Mouse (Mus musculus): ENCODE measurements at regions not wholly inside any gene's neighbourhood (a gene's known extent, or its start where the extent isn't known, plus 50 kb on each side); places are given as distances from the start of the nearest gene placed in this dataset.

GRCm38 (mm10) chr15:86645244-86645643 lies 431.0 kb downstream of the Tbc1d22a start:
- no peaks in the 10 kb centered on the region for H3K9me3 ChIP-seq (ENCODE audit: low read length)

GRCm38 (mm10) chr15:86648131-86648530 lies 433.9 kb downstream of the Tbc1d22a start:
- no peak overlapping the region for H3K9ac ChIP-seq (replicated peaks; ENCODE audit: low read depth)
- WGBS, result 70% methylated on average over 3 of the region's 3 CpGs
- H3K4me2 ChIP-seq (replicated peaks; ENCODE audit: low read depth, low read length), result no peak overlapping the region
- DNase-seq (ENCODE audit: low spot score), result no peak
- H3K27me3 ChIP-seq (replicated peaks; ENCODE audit: insufficient read depth, low read length), result no peaks in the 10 kb centered on the region
- no peak for TF ChIP-seq CTCF (IDR thresholded peaks at IDR 0.05)
- TF ChIP-seq EP300 (IDR thresholded peaks at IDR 0.05), result no peak
- no peaks in the 10 kb centered on the region for H3K4me1 ChIP-seq (ENCODE audit: insufficient read depth, low read depth, low read length)
- H3K27ac ChIP-seq (ENCODE audit: low read length), result no peak overlapping the region
- no peak overlapping the region for H3K4me3 ChIP-seq (ENCODE audit: low read depth, low read length)
- H3K9me3 ChIP-seq (ENCODE audit: low read length), result no peaks in the 10 kb centered on the region
- H3K36me3 ChIP-seq (ENCODE audit: insufficient read depth, low read length), result no peaks in the 10 kb centered on the region
- ATAC-seq, result no peak

More at GRCm38 (mm10) chr15:86645244-86645643, 431.0 kb downstream of the Tbc1d22a start:
- Histone ChIP-seq H3K4me2 (replicated peaks; ENCODE audit: low read depth, low read length) (no peak overlapping the region), H3K36me3 (ENCODE audit: insufficient read depth, low read length) (no peaks in the 10 kb centered on the region), H3K4me3 (ENCODE audit: low read depth, low read length) (no peak overlapping the region), H3K4me1 (ENCODE audit: insufficient read depth, low read depth, low read length) (no peaks in the 10 kb centered on the region), H3K9ac (replicated peaks; ENCODE audit: low read depth) (no peak overlapping the region), H3K27me3 (replicated peaks; ENCODE audit: insufficient read depth, low read length) (no peaks in the 10 kb centered on the region), H3K27ac (ENCODE audit: low read length) (no peak overlapping the region)
- ATAC-seq (peak; percentile 26; the same call in 1 of the 2 replicates), DNase-seq (ENCODE audit: low spot score) (no peak)
- 38% methylated on average over 9 of the region's 9 CpGs for WGBS
- TF ChIP-seq CTCF (IDR thresholded peaks at IDR 0.05) (no peak), EP300 (IDR thresholded peaks at IDR 0.05) (no peak)

GRCm38 (mm10) chr15:86673096-86673520 lies 458.8 kb downstream of the Tbc1d22a start:
- H3K4me3 ChIP-seq (ENCODE audit: low read depth, low read length), result no peak overlapping the region
- no peak for TF ChIP-seq EP300 (IDR thresholded peaks at IDR 0.05)
- TF ChIP-seq CTCF (IDR thresholded peaks at IDR 0.05), result no peak
- no peaks in the 10 kb centered on the region for H3K4me1 ChIP-seq (ENCODE audit: insufficient read depth, low read depth, low read length)
- no peaks in the 10 kb centered on the region for H3K9me3 ChIP-seq (ENCODE audit: low read length)
- 31% methylated on average over 9 of the region's 9 CpGs for WGBS
- no peak overlapping the region for H3K27ac ChIP-seq (ENCODE audit: low read length)
- DNase-seq (ENCODE audit: low spot score), result no peak
- H3K9ac ChIP-seq (replicated peaks; ENCODE audit: low read depth), result no peak overlapping the region
- H3K4me2 ChIP-seq (replicated peaks; ENCODE audit: low read depth, low read length), result no peak overlapping the region
- no peak for ATAC-seq
- no peaks in the 10 kb centered on the region for H3K27me3 ChIP-seq (replicated peaks; ENCODE audit: insufficient read depth, low read length)
- H3K36me3 ChIP-seq (ENCODE audit: insufficient read depth, low read length), result no peaks in the 10 kb centered on the region

- DNase-seq (ENCODE audit: low spot score), result no peak
- H3K27me3 ChIP-seq (replicated peaks; ENCODE audit: insufficient read depth, low read length), result no peaks in the 10 kb centered on the region
- WGBS, result 72% methylated on average over 7 of the region's 7 CpGs
- no peak overlapping the region for H3K27ac ChIP-seq (ENCODE audit: low read length)
- H3K9ac ChIP-seq (replicated peaks; ENCODE audit: low read depth), result no peak overlapping the region
- no peak overlapping the region for H3K4me3 ChIP-seq (ENCODE audit: low read depth, low read length)
- no peaks in the 10 kb centered on the region for H3K9me3 ChIP-seq (ENCODE audit: low read length)
- TF ChIP-seq CTCF (IDR thresholded peaks at IDR 0.05), result no peak
- no peak for TF ChIP-seq EP300 (IDR thresholded peaks at IDR 0.05)
- no peaks in the 10 kb centered on the region for H3K36me3 ChIP-seq (ENCODE audit: insufficient read depth, low read length)
- no peak for ATAC-seq
- H3K4me2 ChIP-seq (replicated peaks; ENCODE audit: low read depth, low read length), result no peak overlapping the region
- no peaks in the 10 kb centered on the region for H3K4me1 ChIP-seq (ENCODE audit: insufficient read depth, low read depth, low read length)
These were observed 462.8 kb downstream of the Tbc1d22a start for GRCm38 (mm10) chr15:86677016-86677415.

- H3K4me3 ChIP-seq (ENCODE audit: low read depth, low read length), result no peak overlapping the region
- H3K4me2 ChIP-seq (replicated peaks; ENCODE audit: low read depth, low read length), result no peak overlapping the region
- no peak for ATAC-seq
- WGBS, result 86% methylated on average over 12 of the region's 12 CpGs
- H3K9me3 ChIP-seq (ENCODE audit: low read length), result no peaks in the 10 kb centered on the region
- no peak overlapping the region for H3K9ac ChIP-seq (replicated peaks; ENCODE audit: low read depth)
- DNase-seq (ENCODE audit: low spot score), result no peak
- H3K27me3 ChIP-seq (replicated peaks; ENCODE audit: insufficient read depth, low read length), result no peaks in the 10 kb centered on the region
- H3K4me1 ChIP-seq (ENCODE audit: insufficient read depth, low read depth, low read length), result no peaks in the 10 kb centered on the region
- H3K27ac ChIP-seq (ENCODE audit: low read length), result no peak overlapping the region
- no peaks in the 10 kb centered on the region for H3K36me3 ChIP-seq (ENCODE audit: insufficient read depth, low read length)
- no peak for TF ChIP-seq EP300 (IDR thresholded peaks at IDR 0.05)
- no peak for TF ChIP-seq CTCF (IDR thresholded peaks at IDR 0.05)
These were observed 468.8 kb downstream of the Tbc1d22a start for GRCm38 (mm10) chr15:86683081-86683480.

GRCm38 (mm10) chr15:86689694-86690093 lies 475.4 kb downstream of the Tbc1d22a start:
- 73% methylated on average over 8 of the region's 8 CpGs for WGBS
- ATAC-seq, result no peak
- DNase-seq (ENCODE audit: low spot score), result no peak
- H3K27ac ChIP-seq (ENCODE audit: low read length), result no peak overlapping the region
- H3K9ac ChIP-seq (replicated peaks; ENCODE audit: low read depth), result no peak overlapping the region
- no peaks in the 10 kb centered on the region for H3K36me3 ChIP-seq (ENCODE audit: insufficient read depth, low read length)
- no peak overlapping the region for H3K4me2 ChIP-seq (replicated peaks; ENCODE audit: low read depth, low read length)
- H3K4me3 ChIP-seq (ENCODE audit: low read depth, low read length), result no peak overlapping the region
- H3K9me3 ChIP-seq (ENCODE audit: low read length), result no peaks in the 10 kb centered on the region
- TF ChIP-seq CTCF (IDR thresholded peaks at IDR 0.05) (no peak), EP300 (IDR thresholded peaks at IDR 0.05) (no peak)
- no peaks in the 10 kb centered on the region for H3K4me1 ChIP-seq (ENCODE audit: insufficient read depth, low read depth, low read length)
- H3K27me3 ChIP-seq (replicated peaks; ENCODE audit: insufficient read depth, low read length), result no peaks in the 10 kb centered on the region

- DNase-seq (ENCODE audit: low spot score), result no peak
- no peak overlapping the region for H3K9ac ChIP-seq (replicated peaks; ENCODE audit: low read depth)
- no peak overlapping the region for H3K4me3 ChIP-seq (ENCODE audit: low read depth, low read length)
- H3K36me3 ChIP-seq (ENCODE audit: insufficient read depth, low read length), result no peaks in the 10 kb centered on the region
- no peaks in the 10 kb centered on the region for H3K9me3 ChIP-seq (ENCODE audit: low read length)
- H3K4me1 ChIP-seq (ENCODE audit: insufficient read depth, low read depth, low read length), result no peaks in the 10 kb centered on the region
- WGBS, result 77% methylated on average over 4 of the region's 4 CpGs
- no peaks in the 10 kb centered on the region for H3K27me3 ChIP-seq (replicated peaks; ENCODE audit: insufficient read depth, low read length)
- no peak for ATAC-seq
- H3K27ac ChIP-seq (ENCODE audit: low read length), result no peak overlapping the region
- TF ChIP-seq EP300 (IDR thresholded peaks at IDR 0.05) (no peak), CTCF (IDR thresholded peaks at IDR 0.05) (no peak)
- no peak overlapping the region for H3K4me2 ChIP-seq (replicated peaks; ENCODE audit: low read depth, low read length)
These were observed 482.5 kb downstream of the Tbc1d22a start for GRCm38 (mm10) chr15:86696806-86697205.

All from lung, postnatal 0 days (tissue).